Mouse (Mus musculus) midbrain, embryonic 14.5 days (tissue): ENCODE results near the gene Gmeb2. TPM values are rescaled to one million over a fixed set of nuclear protein-coding genes. Genes with fewer than 3 reads are reported as not detected.

Experiments used
- ATAC-seq: fragments of 200-750 bp; cut with Nextera tagmentation; 2 replicates; pipeline ENCODE4 v1.8.0; 2017; ENCODE audit warnings: moderate number of reproducible peaks, moderate library complexity; ENCODE audit not compliant: low FRiP score, low TSS enrichment
- DNase-seq: peaks from one replicate; pipeline ENCODE4 v3.0.0-alpha.2; 2015
- H3K27ac ChIP-seq: fragments of 300-500 bp; sonication (generic); replicated peaks from 2 replicates; pipeline ENCODE4 v1.5.1; 2014; ENCODE audit warnings: mild to moderate bottlenecking, low read depth, low read length, moderate library complexity
- H3K27me3 ChIP-seq: fragments of 300-500 bp; sonication (generic); 2 replicates; pipeline ENCODE4 v1.6.1; 2014; ENCODE audit warnings: low read length, control low read depth, mixed read lengths; ENCODE audit not compliant: control insufficient read depth, insufficient read depth
- H3K36me3 ChIP-seq: fragments of 300-500 bp; sonication (generic); 2 replicates; pipeline ENCODE4 v1.6.1; 2014; ENCODE audit warnings: low read length, control low read depth; ENCODE audit not compliant: control insufficient read depth, insufficient read depth
- H3K4me1 ChIP-seq: fragments of 300-500 bp; sonication (generic); 2 replicates; pipeline ENCODE4 v1.6.1; 2014; ENCODE audit warnings: mild to moderate bottlenecking, antibody characterized with exemption, low read length, control low read depth; ENCODE audit not compliant: control insufficient read depth, insufficient read depth
- H3K4me2 ChIP-seq: fragments of 300-500 bp; sonication (generic); 2 replicates; pipeline ENCODE4 v1.6.1; 2014; ENCODE audit warnings: mild to moderate bottlenecking, low read length, moderate library complexity
- H3K4me3 ChIP-seq: fragments of 300-500 bp; sonication (generic); replicated peaks from 2 replicates; pipeline ENCODE4 v1.5.1; 2014; ENCODE audit warnings: low read depth, low read length
- H3K9ac ChIP-seq: fragments of 300-500 bp; sonication (generic); replicated peaks from 2 replicates; pipeline ENCODE4 v1.6.1; 2014; ENCODE audit warnings: mild to moderate bottlenecking, low read length, moderate library complexity
- H3K9me3 ChIP-seq: fragments of 300-500 bp; sonication (generic); 2 replicates; pipeline ENCODE4 v1.6.1; 2016; ENCODE audit warnings: low read length, control low read depth, mixed read lengths; ENCODE audit not compliant: control insufficient read depth
- WGBS: fragments of 180-500 bp; shearing (Covaris S2); extraction: QIAGEN DNeasy Blood & Tissue Kit; methylation state at CpG from one replicate; pipeline ENCODE4 v1.1.7; 2014; 5-methylcytosine and 5-hydroxymethylcytosine counted together
- polyA plus RNA-seq: library from polyadenylated mRNA; unstranded; fragments of >200 nt; fragmentation: Nextera tagmentation; extraction: Ambion mirVana; gene quantifications from 2 replicates; pipeline ENCODE4 v1.2.1, GENCODE M21; 2014

The Gmeb2 gene
- polyA plus RNA-seq, 1 experiment from 2014 or later, result 19.5 TPM

- Histone ChIP-seq H3K4me1 (no peaks in the 10 kb centered on the region), H3K4me3 (no peak overlapping the region), H3K4me2 (no peak overlapping the region), H3K27ac (no peak overlapping the region), H3K36me3 (no peaks in the 10 kb centered on the region), H3K9ac (no peak overlapping the region), H3K27me3 (no peaks in the 10 kb centered on the region), H3K9me3 (no peaks in the 10 kb centered on the region)
- 87% methylated on average over 1 of the region's 1 CpGs for WGBS
- ATAC-seq (no peak), DNase-seq (no peak)
Measured at GRCm38 (mm10) chr2:181228335-181228734, 59.5 kb downstream of the Gmeb2 start.

GRCm38 (mm10) chr2:181227122-181227521, 60.7 kb downstream of the Gmeb2 start:
- Histone ChIP-seq H3K9ac (no peak overlapping the region), H3K27ac (no peak overlapping the region), H3K4me2 (no peak overlapping the region), H3K4me1 (no peaks in the 10 kb centered on the region), H3K27me3 (no peaks in the 10 kb centered on the region), H3K4me3 (no peak overlapping the region), H3K36me3 (no peaks in the 10 kb centered on the region), H3K9me3 (no peaks in the 10 kb centered on the region)
- no peak for DNase-seq
- 90% methylated on average over 3 of the region's 3 CpGs for WGBS
- ATAC-seq, result no peak

GRCm38 (mm10) chr2:181224994-181225393, 62.8 kb downstream of the Gmeb2 start:
- DNase-seq (no peak), ATAC-seq (no peak)
- H3K9me3 ChIP-seq, result no peaks in the 10 kb centered on the region
- H3K27ac ChIP-seq, result no peak overlapping the region
- peaks cover 5% of the 10 kb centered on the region for H3K4me1 ChIP-seq
- no peak overlapping the region for H3K4me3 ChIP-seq
- 91% methylated on average over 2 of the region's 2 CpGs for WGBS
- H3K27me3 ChIP-seq, result no peaks in the 10 kb centered on the region
- H3K4me2 ChIP-seq, result no peak overlapping the region
- H3K36me3 ChIP-seq, result no peaks in the 10 kb centered on the region
- H3K9ac ChIP-seq, result no peak overlapping the region

GRCm38 (mm10) chr2:181220361-181220760, 67.5 kb downstream of the Gmeb2 start:
- DNase-seq, result no peak
- Histone ChIP-seq H3K4me1 (peaks cover 12% of the 10 kb centered on the region), H3K27me3 (no peaks in the 10 kb centered on the region), H3K4me2 (peak overlapping the region; percentile 62), H3K4me3 (no peak overlapping the region), H3K27ac (no peak overlapping the region), H3K9ac (no peak overlapping the region), H3K36me3 (no peaks in the 10 kb centered on the region), H3K9me3 (no peaks in the 10 kb centered on the region)
- WGBS, result 36% methylated on average over 2 of the region's 2 CpGs
- no peak for ATAC-seq

GRCm38 (mm10) chr2:181219538-181220216, 68.2 kb downstream of the Gmeb2 start, which contains the start of gene Fndc11:
Gene Fndc11 (plus strand): TSS chr2:181220013.
- Histone ChIP-seq H3K4me2 (peak within 1 kb of the TSS; percentile 62), H3K9me3 (no peaks in the 10 kb centered on the region), H3K36me3 (no peaks in the 10 kb centered on the region), H3K4me3 (peak within 1 kb of the TSS; percentile 28), H3K9ac (peak within 1 kb of the TSS; percentile 26; the same call in 1 of the 2 replicates), H3K27me3 (no peaks in the 10 kb centered on the region), H3K27ac (no peak within 1 kb of the TSS), H3K4me1 (peaks cover 12% of the 10 kb centered on the region)
- 5% methylated on average over 25 of the region's 25 CpGs for WGBS
- ATAC-seq (peak; percentile 67; the same call in 1 of the 2 replicates), DNase-seq (peak; percentile 82)

- no peak overlapping the region for H3K9ac ChIP-seq
- no peaks in the 10 kb centered on the region for H3K9me3 ChIP-seq
- DNase-seq (no peak), ATAC-seq (no peak)
- peak overlapping the region; percentile 62; the same call in 1 of the 2 replicates for H3K4me2 ChIP-seq
- no peaks in the 10 kb centered on the region for H3K27me3 ChIP-seq
- no peaks in the 10 kb centered on the region for H3K36me3 ChIP-seq
- peaks cover 12% of the 10 kb centered on the region for H3K4me1 ChIP-seq
- WGBS, result 67% methylated on average over 5 of the region's 5 CpGs
- no peak overlapping the region for H3K27ac ChIP-seq
- H3K4me3 ChIP-seq, result no peak overlapping the region
Measured at GRCm38 (mm10) chr2:181218881-181219485, 68.9 kb downstream of the Gmeb2 start.

- Histone ChIP-seq H3K4me2 (no peak overlapping the region), H3K4me3 (no peak overlapping the region), H3K27ac (no peak overlapping the region), H3K9me3 (no peaks in the 10 kb centered on the region), H3K36me3 (no peaks in the 10 kb centered on the region), H3K9ac (no peak overlapping the region), H3K4me1 (peaks cover 24% of the 10 kb centered on the region), H3K27me3 (peaks cover 26% of the 10 kb centered on the region)
- DNase-seq (no peak), ATAC-seq (no peak)
- 94% methylated on average over 6 of the region's 6 CpGs for WGBS
Measured at GRCm38 (mm10) chr2:181216037-181216436, 71.8 kb downstream of the Gmeb2 start.

- Histone ChIP-seq H3K4me2 (peak within 1 kb of the TSS; percentile 41), H3K9me3 (no peaks in the 10 kb centered on the region), H3K4me1 (peaks cover 12% of the 10 kb centered on the region; the same call in 1 of the 2 replicates), H3K27ac (no peak within 1 kb of the TSS), H3K9ac (no peak within 1 kb of the TSS), H3K4me3 (peak within 1 kb of the TSS; percentile 18; the same call in 1 of the 2 replicates), H3K36me3 (no peaks in the 10 kb centered on the region), H3K27me3 (peaks cover 27% of the 10 kb centered on the region)
- DNase-seq (no peak), ATAC-seq (no peak)
- 2% methylated on average over 17 of the region's 17 CpGs for WGBS
Measured at GRCm38 (mm10) chr2:181213021-181213445, 74.8 kb downstream of the Gmeb2 start, which contains the start of gene Srms. Gene Srms (minus strand): TSS chr2:181213185.
